Mouse (Mus musculus): ENCODE results near the gene Eef1akmt2.

GRCm38 (mm10) chr7:132790447-132791219 lies 61.8 kb downstream of the Eef1akmt2 start:
- no peak for TF ChIP-seq CTCF (IDR thresholded peaks at IDR 0.05; ENCODE audit: extremely low read depth, insufficient read depth, low read length)
- no peak for TF ChIP-seq POLR2A (IDR thresholded peaks at IDR 0.05; ENCODE audit: extremely low read depth, insufficient read depth, low read length)

All from cortical plate, adult 2 months (tissue).